Mouse (Mus musculus) G1E (cell line): Measurements from ENCODE around the gene Gabrg1.

Experiments used
- CTCF ChIP-seq: IDR thresholded peaks from 2 replicates; pipeline ENCODE4 v1.5.1; 2012; ENCODE audit warnings: low read depth, low read length, inconsistent platforms, mixed read lengths
- GATA1 ChIP-seq: IDR thresholded peaks from 2 replicates; pipeline ENCODE4 v1.6.1; 2012; ENCODE audit warnings: borderline replicate concordance, low read length, inconsistent platforms, mixed read lengths
- POLR2AphosphoS5 ChIP-seq: IDR thresholded peaks from 2 replicates; pipeline ENCODE4 v1.6.1; 2012; ENCODE audit warnings: low read depth, low read length, inconsistent platforms; ENCODE audit not compliant: insufficient replicate concordance
- TAL1 ChIP-seq: conservative IDR thresholded peaks from 2 replicates; pipeline ENCODE4 v1.6.1; 2012; ENCODE audit warnings: low read depth, low read length, inconsistent platforms, mixed read lengths

GRCm38 (mm10) chr5:70736156-70736555 is 106.3 kb downstream of the Gabrg1 start:
- no peak for TF ChIP-seq CTCF
- TF ChIP-seq POLR2AphosphoS5, result no peak
- no peak for TF ChIP-seq GATA1
- no peak for TF ChIP-seq TAL1
